Mouse (Mus musculus) layer of hippocampus, adult 2 months (tissue): Measurements from ENCODE around the gene Ccdc34. TPM values are rescaled to one million over a fixed set of nuclear protein-coding genes. Genes with fewer than 3 reads are reported as not detected.

ENCODE experiments used
- DNase-seq, 2 experiments: peaks; one replicate each; pipeline ENCODE4 v3.0.0; 2022; ENCODE audit warnings: low spot score in 2 of 2
- H3K27ac ChIP-seq: fragments of 200-600 bp; 2 replicates; pipeline ENCODE4 v1.8.1; 2022
- H3K4me3 ChIP-seq: fragments of 200-600 bp; 2 replicates; pipeline ENCODE4 v1.8.1; 2022; ENCODE audit warnings: mild to moderate bottlenecking
- CTCF ChIP-seq: fragments of 200-600 bp; conservative IDR thresholded peaks from 2 replicates; pipeline ENCODE4 v1.8.1; 2022; ENCODE audit warnings: antibody characterized with exemption, mild to moderate bottlenecking, moderate library complexity
- total RNA-seq, 2 experiments: library from RNA; stranded (reverse); gene quantifications; 2 replicates each; pipeline ENCODE4 v1.2.3; 2021

Gene Ccdc34
- total RNA-seq, 2 experiments from 2014 or later = 16.3 to 20.1 TPM

- no peak for DNase-seq
- Histone ChIP-seq H3K4me3 (no peak overlapping the region), H3K27ac (no peak overlapping the region)
- TF ChIP-seq CTCF = no peak
Observed at GRCm38 (mm10) chr2:109985560-109985959, 32.1 kb upstream of the Ccdc34 start.

GRCm38 (mm10) chr2:109986036-109986785 is 31.4 kb upstream of the Ccdc34 start:
- no peak for TF ChIP-seq CTCF
- Histone ChIP-seq H3K27ac (no peak overlapping the region), H3K4me3 (no peak overlapping the region)
- DNase-seq = no peak

DNA sequence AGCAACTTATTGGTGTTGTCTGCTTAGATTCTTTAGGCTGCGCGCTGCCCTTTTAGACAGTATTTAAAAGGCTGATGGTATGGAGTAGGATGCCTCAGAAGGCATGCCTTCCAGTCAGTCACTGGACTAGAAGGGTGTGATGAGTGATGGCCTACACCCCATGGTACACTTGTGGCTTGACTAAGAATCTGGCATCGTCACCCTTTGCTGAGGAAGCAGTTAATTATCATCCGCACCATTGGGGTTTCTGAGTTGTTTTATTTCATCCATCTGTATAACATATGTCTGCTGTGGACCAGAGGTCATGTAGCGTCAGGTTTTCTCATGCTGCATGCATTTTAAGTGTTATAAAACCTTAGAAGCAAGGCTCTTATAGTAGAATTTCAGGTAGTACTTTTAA is 29.7 kb upstream of the Ccdc34 start:
- DNase-seq = no peak
- no peak for TF ChIP-seq CTCF
- Histone ChIP-seq H3K27ac (no peak overlapping the region), H3K4me3 (no peak overlapping the region)

DNA sequence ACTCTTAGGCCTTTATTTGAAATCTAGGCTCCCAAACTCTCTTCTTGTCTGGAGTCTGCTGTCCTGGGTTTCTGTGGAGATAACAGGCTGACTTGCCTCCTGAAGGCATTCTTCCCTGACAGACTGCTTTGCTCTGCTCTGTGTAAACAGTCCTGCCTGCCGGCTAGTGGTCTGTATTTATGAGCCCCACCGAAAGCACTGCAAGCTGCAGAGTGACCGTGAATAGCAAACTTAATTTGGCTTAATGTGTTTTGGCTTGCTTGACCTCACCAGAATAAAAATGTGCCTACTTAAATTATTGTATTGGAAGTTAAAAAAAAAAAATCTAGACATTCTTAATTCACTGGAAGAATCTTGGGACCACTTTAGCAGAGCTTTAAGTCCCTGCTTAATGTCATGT is 28.4 kb upstream of the Ccdc34 start:
- no peak overlapping the region for H3K27ac ChIP-seq
- H3K4me3 ChIP-seq = no peak overlapping the region
- no peak for DNase-seq
- TF ChIP-seq CTCF = no peak

DNA sequence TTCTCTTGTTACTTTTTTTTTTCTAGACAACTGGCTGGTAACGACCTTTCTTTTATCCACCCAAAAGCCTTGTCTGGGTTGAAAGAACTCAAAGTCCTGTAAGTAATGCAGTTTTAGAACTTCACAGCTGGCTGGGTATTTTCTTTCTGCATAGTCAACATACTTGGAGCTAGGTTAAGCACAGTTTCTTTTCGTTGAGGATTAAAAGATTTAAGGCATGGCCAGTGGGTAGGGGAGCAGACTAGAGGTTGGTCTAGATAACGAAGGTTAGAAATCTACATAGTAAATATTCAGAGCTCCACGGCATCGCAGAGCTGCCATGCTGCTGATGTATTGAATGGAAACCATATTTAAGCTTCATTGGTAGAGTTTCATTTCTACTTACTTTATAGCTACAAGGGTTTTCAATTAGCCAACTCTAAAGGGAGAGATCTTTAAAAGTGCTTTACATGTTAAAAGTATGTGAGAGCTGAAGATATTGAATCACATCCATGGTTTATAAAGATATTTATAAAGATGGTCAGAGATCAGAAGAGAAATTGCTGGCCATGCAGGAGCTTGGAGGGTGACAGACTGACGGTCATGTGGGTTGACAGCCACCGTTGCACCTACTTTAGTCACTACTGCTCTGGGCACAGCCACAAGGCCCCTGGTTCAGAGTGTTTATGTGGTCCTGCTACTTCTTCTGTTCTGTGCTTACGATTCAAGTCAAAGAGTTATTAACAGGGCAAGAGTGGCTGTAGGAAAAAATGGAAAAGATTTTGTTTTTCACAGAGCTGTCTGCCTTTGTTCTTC is 27.7 kb upstream of the Ccdc34 start:
- DNase-seq = no peak
- TF ChIP-seq CTCF = no peak
- H3K27ac ChIP-seq = no peak overlapping the region

GRCm38 (mm10) chr2:109991754-109992153 is 25.9 kb upstream of the Ccdc34 start:
- H3K4me3 ChIP-seq = no peak overlapping the region
- no peak for TF ChIP-seq CTCF
- DNase-seq = no peak
- H3K27ac ChIP-seq = no peak overlapping the region

More for the DNA sequence above, 27.7 kb upstream of the Ccdc34 start:
- H3K4me3 ChIP-seq = no peak overlapping the region

GRCm38 (mm10) chr2:109992448-109993073 is 25.1 kb upstream of the Ccdc34 start:
- TF ChIP-seq CTCF = no peak
- no peak for DNase-seq
- no peak overlapping the region for H3K27ac ChIP-seq
- H3K4me3 ChIP-seq = no peak overlapping the region

DNA sequence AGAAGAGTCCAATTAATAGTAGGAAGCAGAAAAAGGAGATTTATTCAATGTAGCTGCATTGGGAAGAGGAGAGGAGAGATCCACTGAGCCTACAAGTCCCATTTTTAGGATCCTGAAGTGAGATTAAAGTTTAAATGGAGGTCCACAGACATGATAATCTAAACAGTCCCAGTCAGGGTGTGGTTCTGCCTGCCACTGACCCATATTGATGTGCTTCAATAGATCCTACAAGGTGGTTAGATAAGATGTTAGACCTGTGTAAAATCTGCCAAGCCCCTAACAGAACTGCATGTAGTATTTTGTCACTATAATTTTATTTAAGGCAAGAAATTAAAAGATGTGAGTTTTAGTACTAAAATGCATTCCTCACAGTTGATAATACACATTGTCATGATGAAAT is 24.2 kb upstream of the Ccdc34 start:
- TF ChIP-seq CTCF = no peak
- H3K4me3 ChIP-seq = no peak overlapping the region
- no peak overlapping the region for H3K27ac ChIP-seq
- no peak for DNase-seq

- Histone ChIP-seq H3K4me3 (no peak overlapping the region), H3K27ac (no peak overlapping the region)
- no peak for TF ChIP-seq CTCF
- no peak for DNase-seq
Observed at GRCm38 (mm10) chr2:109995061-109995460, 22.6 kb upstream of the Ccdc34 start.

DNA sequence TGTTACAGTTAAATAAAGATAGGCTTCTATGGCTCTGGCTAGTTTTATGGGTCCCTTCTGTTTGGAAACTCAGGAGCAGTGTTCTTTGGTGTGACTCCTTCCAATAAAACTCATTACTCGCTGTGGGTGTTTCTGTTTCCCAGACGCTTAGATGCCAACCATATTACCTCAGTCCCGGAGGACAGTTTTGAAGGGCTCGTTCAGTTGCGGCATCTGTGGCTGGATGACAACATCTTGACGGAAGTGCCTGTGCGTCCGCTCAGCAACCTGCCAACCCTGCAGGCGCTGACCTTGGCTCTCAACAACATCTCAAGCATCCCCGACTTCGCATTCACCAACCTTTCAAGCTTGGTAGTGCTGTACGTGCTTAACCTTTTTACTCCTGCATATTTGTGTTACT is 21.2 kb upstream of the Ccdc34 start:
- no peak for TF ChIP-seq CTCF
- no peak overlapping the region for H3K27ac ChIP-seq
- DNase-seq = no peak
- H3K4me3 ChIP-seq = no peak overlapping the region

- Histone ChIP-seq H3K27ac (no peak overlapping the region), H3K4me3 (no peak overlapping the region)
- no peak for TF ChIP-seq CTCF
- DNase-seq = no peak
Observed at GRCm38 (mm10) chr2:110004668-110005067, 12.9 kb upstream of the Ccdc34 start.

DNA sequence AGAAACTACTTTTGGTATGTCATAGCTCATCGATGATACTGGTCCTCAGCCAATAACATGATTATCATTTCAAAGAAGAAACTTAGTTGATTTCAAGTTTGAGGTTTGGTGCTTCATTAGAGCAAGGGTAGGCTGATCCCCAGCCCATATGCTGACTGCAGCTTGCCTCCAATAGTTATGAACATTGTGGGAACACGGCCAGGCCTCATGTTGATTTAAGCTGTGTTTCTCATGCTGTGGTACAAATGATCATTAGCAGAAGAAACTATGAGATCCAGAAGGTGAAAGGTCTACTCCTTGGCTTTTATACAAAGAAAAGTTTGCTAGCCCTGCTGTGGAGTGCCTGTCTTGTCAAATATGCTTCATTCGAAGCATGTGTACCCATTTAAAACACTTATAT is 12.5 kb upstream of the Ccdc34 start:
- peak; percentile 35 to 44 for DNase-seq
- Histone ChIP-seq H3K27ac (0 out of 2 replicates have a peak overlapping the region, but pooled peaks have one; percentile 8), H3K4me3 (no peak overlapping the region)
- no peak for TF ChIP-seq CTCF

GRCm38 (mm10) chr2:110005596-110006239 is 11.9 kb upstream of the Ccdc34 start:
- TF ChIP-seq CTCF = no peak
- no peak for DNase-seq
- H3K4me3 ChIP-seq = no peak overlapping the region
- H3K27ac ChIP-seq = 0 out of 2 replicates have a peak overlapping the region, but pooled peaks have one; percentile 8
